Mouse (Mus musculus) CH12.LX (cell line): ENCODE data around the gene Lcor. TPM values are rescaled to one million over a fixed set of nuclear protein-coding genes. Genes with fewer than 3 reads are reported as not detected.

Source experiments
- DNase-seq: peaks from one replicate; pipeline ENCODE4 v3.0.0-alpha.2; 2013; ENCODE audit errors: extremely low read depth
- H3K27ac ChIP-seq: 2 replicates; pipeline ENCODE4 v1.5.1; 2012; ENCODE audit warnings: low read depth, mild to moderate bottlenecking, control low read depth, moderate library complexity; ENCODE audit not compliant: insufficient read depth
- H3K27me3 ChIP-seq: replicated peaks from 2 replicates; pipeline ENCODE3; 2012; ENCODE audit warnings: inconsistent platforms
- H3K36me3 ChIP-seq, 2 experiments: replicated peaks in 1 of 2; 2 replicates each; pipeline versions ENCODE3 to v1.6.1; 2012; ENCODE audit warnings: inconsistent platforms in 1 of 2, low read length in 1 of 2, mild to moderate bottlenecking in 1 of 2, mixed read lengths in 1 of 2, moderate library complexity in 1 of 2; ENCODE audit not compliant: control insufficient read depth in 1 of 2, insufficient read depth in 1 of 2
- H3K4me1 ChIP-seq, 2 experiments: 2 replicates each; pipeline ENCODE4 v1.6.1; 2012; ENCODE audit warnings: inconsistent platforms in 1 of 2, moderate library complexity in 1 of 2; ENCODE audit not compliant: insufficient read depth in 2 of 2, control insufficient read depth in 1 of 2
- H3K4me2 ChIP-seq: 2 replicates; pipeline ENCODE4 v1.6.1; 2012; ENCODE audit warnings: low read depth, mild to moderate bottlenecking, control low read depth; ENCODE audit not compliant: poor library complexity, insufficient read depth, severe bottlenecking
- H3K4me3 ChIP-seq, 3 experiments: fragments of 150-350 bp in 1 of 3; sonication (generic) in 1 of 3; replicated peaks in 1 of 3; 2 replicates each; pipeline versions ENCODE3 to v1.5.1; 2011 to 2012; ENCODE audit warnings: low read depth in 2 of 3, low read length in 2 of 3, mild to moderate bottlenecking in 2 of 3, moderate library complexity in 2 of 3, control low read depth in 1 of 3, improper control_type of control experiment in 1 of 3, inconsistent platforms in 1 of 3, mixed read lengths in 1 of 3; ENCODE audit not compliant: poor library complexity in 1 of 3
- H3K79me2 ChIP-seq: replicated peaks from 2 replicates; pipeline ENCODE4 v1.6.1; 2012; ENCODE audit warnings: mild to moderate bottlenecking, moderate library complexity; ENCODE audit not compliant: control insufficient read depth, poor library complexity, insufficient read depth, severe bottlenecking; ENCODE audit errors: extremely low read depth
- H3K9ac ChIP-seq: 2 replicates; pipeline ENCODE4 v1.6.1; 2012; ENCODE audit warnings: low read depth, mild to moderate bottlenecking, control low read depth, moderate library complexity; ENCODE audit not compliant: insufficient read depth
- H3K9me3 ChIP-seq: replicated peaks from 2 replicates; pipeline ENCODE3; 2012; ENCODE audit warnings: low read length, inconsistent platforms, mixed read lengths
- CTCF ChIP-seq, 2 experiments: IDR thresholded peaks in 1 of 2; conservative IDR thresholded peaks in 1 of 2; 2 replicates each; pipeline ENCODE4 v1.5.1; 2011 to 2012; ENCODE audit warnings: low read depth in 2 of 2, low read length in 2 of 2, improper control_type of control experiment in 1 of 2, inconsistent platforms in 1 of 2, mild to moderate bottlenecking in 1 of 2, moderate library complexity in 1 of 2
- ELF1 ChIP-seq: IDR thresholded peaks from 2 replicates; pipeline ENCODE4 v1.6.1; 2014; ENCODE audit warnings: low read depth, mild to moderate bottlenecking, inconsistent platforms, low read length, improper control_type of control experiment
- GABPA ChIP-seq: IDR thresholded peaks from 2 replicates; pipeline ENCODE4 v1.6.1; 2012; ENCODE audit warnings: low read depth, low read length, improper control_type of control experiment, inconsistent platforms; ENCODE audit not compliant: insufficient replicate concordance
- JUN ChIP-seq: IDR thresholded peaks from 2 replicates; pipeline ENCODE4 v1.6.1; 2011; ENCODE audit warnings: low read depth, mild to moderate bottlenecking, low read length, improper control_type of control experiment, moderate library complexity; ENCODE audit not compliant: insufficient read depth
- MAX ChIP-seq: IDR thresholded peaks from 2 replicates; pipeline ENCODE4 v1.6.1; 2011; ENCODE audit warnings: low read length, improper control_type of control experiment
- MAZ ChIP-seq: IDR thresholded peaks from 2 replicates; pipeline ENCODE4 v1.6.1; 2012; ENCODE audit warnings: low read depth, mild to moderate bottlenecking, inconsistent platforms, low read length, improper control_type of control experiment, moderate library complexity
- MYC ChIP-seq: IDR thresholded peaks from 2 replicates; pipeline ENCODE4 v1.6.1; 2011; ENCODE audit warnings: low read depth, mild to moderate bottlenecking, improper control_type of control experiment, low read length
- PAX5 ChIP-seq: IDR thresholded peaks from 2 replicates; pipeline ENCODE4 v1.6.1; 2012; ENCODE audit warnings: low read length, inconsistent platforms, mixed read lengths
- POLR2A ChIP-seq: IDR thresholded peaks from 2 replicates; pipeline ENCODE4 v1.6.1; 2011; ENCODE audit warnings: low read depth, mild to moderate bottlenecking, improper control_type of control experiment, low read length
- SIN3A ChIP-seq: IDR thresholded peaks from 2 replicates; pipeline ENCODE4 v1.6.1; 2012; ENCODE audit warnings: low read length, improper control_type of control experiment, inconsistent platforms
- SMC3 ChIP-seq: IDR thresholded peaks from 2 replicates; pipeline ENCODE4 v1.6.1; 2011; ENCODE audit warnings: low read depth, low read length, improper control_type of control experiment
- TBP ChIP-seq: conservative IDR thresholded peaks from 2 replicates; pipeline ENCODE4 v1.6.1; 2011; ENCODE audit warnings: low read depth, low read length, improper control_type of control experiment
- UBTF ChIP-seq: IDR thresholded peaks from 2 replicates; pipeline ENCODE4 v1.6.1; 2012; ENCODE audit warnings: low read depth, mild to moderate bottlenecking, inconsistent platforms, low read length, improper control_type of control experiment, moderate library complexity
- USF2 ChIP-seq: conservative IDR thresholded peaks from 2 replicates; pipeline ENCODE4 v1.6.1; 2011; ENCODE audit warnings: low read depth, low read length, improper control_type of control experiment
- ZKSCAN1 ChIP-seq: IDR thresholded peaks from 2 replicates; pipeline ENCODE4 v1.6.1; 2012; ENCODE audit warnings: low read depth, inconsistent platforms, low read length, improper control_type of control experiment, borderline replicate concordance
- ZMIZ1 ChIP-seq: IDR thresholded peaks from 2 replicates; pipeline ENCODE4 v1.6.1; 2012; ENCODE audit warnings: low read depth, mild to moderate bottlenecking, inconsistent platforms, low read length, improper control_type of control experiment
- dilution Hi-C: fragments of 300-500 bp; cut with MboI; formaldehyde crosslinking; loops from 2 replicates; pipeline ENCODE4 v1.14.3; 2020; ENCODE audit warnings: low sequenced_read_pairs; ENCODE audit not compliant: extremely low pct_unique_long_range_greater_than_20kb, extremely low pct_ligation_motif_present
- in situ Hi-C: fragments of 300-500 bp; cut with MboI; formaldehyde crosslinking; loops from 3 replicates; pipeline ENCODE4 v1.14.3; 2019; ENCODE audit warnings: low sequenced_read_pairs, low pct_ligation_motif_present, low pct_unique_long_range_greater_than_20kb, mixed read lengths
- polyA plus RNA-seq: library from polyadenylated mRNA; unstranded; fragments of >175 nt; gene quantifications from 2 replicates; pipeline ENCODE4 v1.2.1, GENCODE M21; 2012; ENCODE audit warnings: low read depth; ENCODE audit not compliant: insufficient read length
- total RNA-seq, 2 experiments: library from RNA; depleted of rRNA; stranded (reverse); fragments of 300-350 nt in 1 of 2; fragments of >200 nt in 1 of 2; gene quantifications; 2 replicates each; pipeline ENCODE4 v1.2.3; 2012 to 2014

Gene Lcor
- total and polyA plus RNA-seq, 3 experiments = 2.9 to 4.8 (median 3.4) TPM

DNA sequence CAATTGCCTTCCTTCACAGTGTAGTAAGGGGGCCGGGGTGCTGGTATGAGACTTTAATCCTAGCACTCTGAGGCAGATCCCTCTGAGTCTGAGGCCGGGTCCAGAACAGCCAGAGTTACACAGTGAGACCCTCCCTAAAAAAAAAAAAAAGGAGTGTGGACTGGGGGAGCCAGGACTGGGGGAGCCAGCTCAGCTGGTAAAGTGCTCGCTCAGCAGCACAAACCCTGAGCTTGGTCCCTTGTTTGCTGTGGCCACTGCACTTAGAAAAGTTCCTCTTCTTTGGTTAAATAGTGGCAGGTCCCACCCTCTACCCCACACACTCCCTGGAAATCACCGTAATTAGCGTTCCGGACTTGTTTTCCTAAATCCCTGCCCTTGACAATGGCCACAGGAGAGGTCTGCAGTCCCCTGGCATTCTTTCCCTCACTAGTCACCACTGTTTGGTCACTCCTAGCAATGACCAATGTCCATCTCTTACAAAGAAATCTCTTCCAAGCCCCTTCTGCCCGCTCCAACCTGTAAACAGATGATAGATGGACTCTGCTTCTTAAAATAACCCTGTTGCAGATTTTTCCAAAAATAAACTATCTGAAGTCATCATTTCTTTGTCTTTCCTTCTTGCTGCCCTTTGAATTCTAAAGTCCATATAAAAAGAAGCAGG is 32.9 kb upstream of the Lcor start:
- no peak for DNase-seq
- peaks cover 0 to 9% of the 10 kb centered on the region in 2 experiments; a peak in 2 of 4 replicates for H3K4me1 ChIP-seq
- in situ Hi-C loops = loop anchor here (25.0 kb wide), 1 partner anchor 137 kb away; no protein-coding TSS in a partner anchor

DNA sequence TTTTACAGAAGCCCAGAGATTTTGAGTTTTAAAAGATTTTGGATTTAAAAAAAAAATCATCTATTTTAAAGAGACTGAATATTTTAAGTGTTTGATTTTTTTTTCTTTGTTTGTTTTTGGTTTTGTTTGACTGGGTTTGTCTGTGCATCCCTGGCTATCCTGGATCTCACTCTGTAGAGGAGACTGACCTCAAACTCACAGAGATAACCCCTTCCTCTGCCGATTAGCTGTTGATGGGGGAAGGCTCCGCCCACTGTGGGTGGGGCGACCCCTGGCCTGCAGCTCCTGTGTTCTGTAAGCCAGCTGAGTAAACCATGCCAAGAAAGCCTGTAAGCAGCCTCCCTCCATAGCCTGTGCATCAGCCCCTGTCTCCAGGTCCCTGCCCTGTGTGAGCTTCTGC is 30.3 kb upstream of the Lcor start:
- Histone ChIP-seq H3K27me3 (no peaks in the 10 kb centered on the region), H3K4me3 (no peak overlapping the region), H3K79me2 (no peaks in the 10 kb centered on the region), H3K36me3 (no peaks in the 10 kb centered on the region), H3K4me1 (peaks cover 0 to 8% of the 10 kb centered on the region in 2 experiments; a peak in 2 of 4 replicates), H3K27ac (no peak overlapping the region), H3K9me3 (peaks cover 5% of the 10 kb centered on the region), H3K4me2 (no peak overlapping the region), H3K9ac (no peak overlapping the region)
- dilution Hi-C loops (no loop called here), in situ Hi-C loops (loop anchor here (25.0 kb wide), 1 partner anchor 140 kb away; no protein-coding TSS in a partner anchor)
- TF ChIP-seq JUN = no peak
- TF ChIP-seq ELF1 = no peak
- TF ChIP-seq PAX5 = no peak
- no peak for TF ChIP-seq MAX
- no peak for TF ChIP-seq CTCF (conservative IDR thresholded peaks at IDR 0.05 in 1 of 2, IDR thresholded peaks at IDR 0.05 in 1 of 2; ENCODE audit: low read depth in 2 of 2, low read length in 2 of 2)
- peak; percentile 22 for DNase-seq

More for the DNA sequence above, 32.9 kb upstream of the Lcor start:
- TF ChIP-seq UBTF = no peak
- Histone ChIP-seq H3K9me3 (no peaks in the 10 kb centered on the region), H3K4me3 (no peak overlapping the region), H3K36me3 (no peaks in the 10 kb centered on the region), H3K79me2 (no peaks in the 10 kb centered on the region), H3K27ac (no peak overlapping the region), H3K4me2 (no peak overlapping the region), H3K27me3 (no peaks in the 10 kb centered on the region), H3K9ac (no peak overlapping the region)
- dilution Hi-C loops = no loop called here

DNA sequence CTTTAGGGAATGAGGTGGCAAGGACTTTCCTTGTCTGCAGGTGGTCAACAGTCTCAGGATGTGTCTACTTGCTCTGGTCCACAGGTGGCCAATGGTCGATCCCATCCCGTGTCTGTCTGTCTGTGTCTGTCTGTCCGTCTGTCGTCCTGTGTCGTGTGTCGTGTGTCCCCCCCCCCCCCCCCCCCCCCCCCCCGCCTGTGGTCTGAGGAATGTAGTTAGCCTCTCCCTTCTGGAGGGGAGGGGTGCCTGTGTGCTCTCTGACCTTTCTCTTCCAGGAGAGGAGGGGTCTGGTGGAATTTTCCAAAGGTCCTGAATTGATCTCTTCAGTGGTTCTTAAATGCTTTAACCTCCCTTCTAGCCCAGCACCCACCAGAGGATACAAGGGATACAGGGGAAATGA is 27.8 kb upstream of the Lcor start:
- dilution Hi-C loops = no loop called here

More for the DNA sequence above, 27.8 kb upstream of the Lcor start:
- Histone ChIP-seq H3K4me3 (no peak overlapping the region), H3K4me1 (peaks cover 0 to 8% of the 10 kb centered on the region in 2 experiments; a peak in 2 of 4 replicates), H3K4me2 (no peak overlapping the region), H3K9ac (no peak overlapping the region), H3K27me3 (no peaks in the 10 kb centered on the region), H3K27ac (no peak overlapping the region), H3K9me3 (peaks cover 5% of the 10 kb centered on the region), H3K36me3 (no peaks in the 10 kb centered on the region), H3K79me2 (no peaks in the 10 kb centered on the region)
- TF ChIP-seq POLR2A (no peak), MYC (no peak), USF2 (no peak), TBP (no peak), GABPA (no peak), SIN3A (no peak), SMC3 (no peak), PAX5 (no peak), MAZ (no peak), ZMIZ1 (no peak), ZKSCAN1 (no peak)
- in situ Hi-C loops = loop anchor here (25.0 kb wide), 1 partner anchor 142 kb away; no protein-coding TSS in a partner anchor
- DNase-seq = no peak
